Mouse (Mus musculus) urinary bladder, postnatal 10 days (tissue): Measurements from ENCODE around the gene Tm2d3.

Source experiments
- DNase-seq: peaks from one replicate; pipeline ENCODE4 v3.0.0; 2022; ENCODE audit warnings: low spot score

Gene Tm2d3

GRCm38 (mm10) chr7:65704818-65705242, 13.9 kb downstream of the Tm2d3 start:
- no peak for DNase-seq

- DNase-seq = no peak
These were observed 17.5 kb downstream of the Tm2d3 start for GRCm38 (mm10) chr7:65708506-65708905.

- no peak for DNase-seq
These were observed 19.3 kb downstream of the Tm2d3 start for GRCm38 (mm10) chr7:65710301-65710700.

GRCm38 (mm10) chr7:65713782-65714181, 22.8 kb downstream of the Tm2d3 start:
- no peak for DNase-seq

- DNase-seq = no peak
These were observed 23.3 kb downstream of the Tm2d3 start for GRCm38 (mm10) chr7:65714304-65714703.

GRCm38 (mm10) chr7:65734024-65734423, 43.1 kb downstream of the Tm2d3 start:
- no peak for DNase-seq

GRCm38 (mm10) chr7:65735261-65735660, 44.3 kb downstream of the Tm2d3 start:
- no peak for DNase-seq

GRCm38 (mm10) chr7:65737286-65738040, 46.5 kb downstream of the Tm2d3 start:
- DNase-seq = no peak

- DNase-seq = no peak
These were observed 51.9 kb downstream of the Tm2d3 start for GRCm38 (mm10) chr7:65742857-65743256.

GRCm38 (mm10) chr7:65747990-65748955, 57.3 kb downstream of the Tm2d3 start:
- no peak for DNase-seq
